Mouse (Mus musculus) CH12F3 (cell line): ENCODE results near the gene Tspan1.

Experiments used
- in situ Hi-C: fragments of 300-500 bp; cut with MboI; formaldehyde crosslinking; loops from 2 replicates; pipeline ENCODE4 v1.14.3; 2020; ENCODE audit warnings: low sequenced_read_pairs

Gene Tspan1

DNA sequence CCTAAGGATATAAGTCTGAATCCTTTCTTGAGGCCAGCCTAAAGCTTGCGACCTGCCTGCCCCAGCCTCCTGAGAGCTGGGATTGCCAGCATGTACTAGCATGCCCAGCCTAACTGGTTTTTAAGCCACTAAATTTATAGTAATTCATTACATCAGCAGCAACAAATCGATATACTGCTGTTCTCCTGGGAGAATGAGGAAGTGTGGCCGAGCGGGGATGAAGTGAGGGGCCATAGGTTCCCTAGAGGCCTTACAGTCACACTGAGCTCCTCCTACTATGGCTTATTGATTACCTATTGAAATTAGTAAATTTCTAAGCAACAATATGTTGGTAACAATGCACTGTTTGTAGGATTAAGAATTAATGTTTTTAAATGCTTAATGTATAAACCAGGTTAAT is 34.3 kb downstream of the Tspan1 start:
- in situ Hi-C loops = no loop called here

- in situ Hi-C loops = no loop called here
These were observed 39.4 kb downstream of the Tspan1 start for GRCm38 (mm10) chr4:116127956-116128355.

DNA sequence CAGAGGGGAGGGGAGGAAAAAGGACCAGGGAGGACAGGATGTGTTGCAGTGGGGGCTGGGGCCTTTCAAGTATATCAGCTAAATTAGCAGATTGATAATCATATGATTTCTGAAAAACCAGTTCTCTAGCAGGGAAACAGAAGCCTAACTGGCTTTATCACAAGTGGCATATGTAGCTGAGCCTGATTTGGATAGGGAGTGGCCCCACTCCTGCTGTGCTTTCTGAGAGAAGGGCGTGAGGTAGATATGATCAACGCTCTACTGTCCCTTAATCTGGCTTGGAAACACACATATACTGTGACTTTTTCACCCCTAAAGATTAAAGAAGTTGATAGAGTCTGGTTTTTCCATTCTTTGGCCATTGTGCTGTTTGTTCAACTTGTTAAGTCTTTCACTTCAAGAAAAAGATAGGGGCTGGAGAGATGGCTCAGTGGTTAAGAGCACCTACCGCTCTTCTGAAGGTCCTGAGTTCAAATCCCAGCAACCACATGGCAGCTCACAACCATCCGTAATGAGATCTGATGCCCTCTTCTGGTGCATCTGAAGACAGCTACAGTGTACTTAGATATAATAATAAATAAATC is 41.5 kb downstream of the Tspan1 start:
- in situ Hi-C loops = no loop called here

- in situ Hi-C loops = no loop called here
These were observed 43.5 kb downstream of the Tspan1 start, which contains the start of the genes Rad54l and Pomgnt1 for GRCm38 (mm10) chr4:116123602-116124519. Gene Rad54l, minus strand, starts transcription at chr4:116123690. Gene Pomgnt1, plus strand, starts transcription at chr4:116123840.

- in situ Hi-C loops = no loop called here
These were observed 44.6 kb downstream of the Tspan1 start for GRCm38 (mm10) chr4:116122762-116123161.
